Mouse (Mus musculus) ovary, adult 18-20 months (tissue): Measurements from ENCODE around the gene Cdc45.

ENCODE experiments used
- DNase-seq: peaks from one replicate; pipeline ENCODE4 v3.0.0; 2022; ENCODE audit warnings: low spot score, mixed read lengths

Gene Cdc45

GRCm38 (mm10) chr16:18788627-18789406 lies 23.0 kb downstream of the Cdc45 start:
- no peak for DNase-seq

- DNase-seq, result no peak
These were observed 25.1 kb downstream of the Cdc45 start for GRCm38 (mm10) chr16:18786652-18787051.

- no peak for DNase-seq
These were observed 26.3 kb downstream of the Cdc45 start for GRCm38 (mm10) chr16:18785485-18785884.

- DNase-seq, result no peak
These were observed 26.8 kb downstream of the Cdc45 start for GRCm38 (mm10) chr16:18785025-18785424.

GRCm38 (mm10) chr16:18781810-18782209 lies 30.0 kb downstream of the Cdc45 start:
- no peak for DNase-seq

GRCm38 (mm10) chr16:18778461-18778860 lies 33.3 kb downstream of the Cdc45 start:
- no peak for DNase-seq

- no peak for DNase-seq
These were observed 34.4 kb downstream of the Cdc45 start for GRCm38 (mm10) chr16:18777101-18778080.

- no peak for DNase-seq
These were observed 35.2 kb downstream of the Cdc45 start, which contains the start of gene Cldn5 for GRCm38 (mm10) chr16:18776556-18777100. Cldn5 (plus strand) TSS chr16:18776847.

- no peak for DNase-seq
These were observed 35.9 kb downstream of the Cdc45 start for GRCm38 (mm10) chr16:18775621-18776555.

- DNase-seq, result no peak
These were observed 37.9 kb downstream of the Cdc45 start for GRCm38 (mm10) chr16:18773936-18774335.

GRCm38 (mm10) chr16:18769501-18769900 lies 42.3 kb downstream of the Cdc45 start:
- DNase-seq, result no peak

- no peak for DNase-seq
These were observed 45.4 kb downstream of the Cdc45 start for GRCm38 (mm10) chr16:18766390-18766789.

- DNase-seq, result no peak
These were observed 48.8 kb downstream of the Cdc45 start for GRCm38 (mm10) chr16:18762960-18763359.

- no peak for DNase-seq
These were observed 50.1 kb downstream of the Cdc45 start for GRCm38 (mm10) chr16:18761734-18762133.

GRCm38 (mm10) chr16:18751885-18752499 lies 59.8 kb downstream of the Cdc45 start:
- DNase-seq, result no peak

GRCm38 (mm10) chr16:18751101-18751500 lies 60.7 kb downstream of the Cdc45 start:
- DNase-seq, result no peak

GRCm38 (mm10) chr16:18746268-18747122 lies 65.3 kb downstream of the Cdc45 start:
- DNase-seq, result no peak

- DNase-seq, result no peak
These were observed 73.5 kb downstream of the Cdc45 start for GRCm38 (mm10) chr16:18738303-18738702.

GRCm38 (mm10) chr16:18733100-18733956 lies 78.5 kb downstream of the Cdc45 start:
- DNase-seq, result no peak
